Mouse (Mus musculus) layer of hippocampus, adult 8-10 months (tissue): ENCODE results near the gene Gm20838. TPM values are rescaled to one million over a fixed set of nuclear protein-coding genes. Genes with fewer than 3 reads are reported as not detected.
"Not testable (repeated sequence)": the region's sequence is repeated elsewhere in the genome, so short reads cannot be mapped to it uniquely, and the experiment has no call there.

Source experiments
- DNase-seq, 2 experiments: peaks; one replicate each; pipeline ENCODE4 v3.0.0; 2022; ENCODE audit warnings: low spot score in 2 of 2
- total RNA-seq, 4 experiments: library from RNA; stranded (reverse); gene quantifications; 2 replicates each; pipeline ENCODE4 v1.2.4; 2022

The Gm20838 gene
- total RNA-seq = not detected

GRCm38 (mm10) chrY:33543064-33543463 lies at the start of gene Gm20838:
Gene Gm20838, minus strand, starts transcription at chrY:33543164.
- not testable (repeated sequence) for DNase-seq
